ENCODE assay signal across 9 mouse cellular contexts in genomic region chr13:38503137-38503849, GRCm38 (mm10). TPM values are rescaled to one million over a fixed set of nuclear protein-coding genes. Genes with fewer than 3 reads are reported as not detected.
DNase-seq lines count a peak whose midpoint lies in the region; ATAC-seq lines count a peak whose summit lies in the region.
"Had no signal": no experiment of that assay in that cellular context is flagged by ENCODE, and none has a peak within 500 bp of the region (broad histone marks: within the 10 kb centered on the region; RNA-seq: fewer than 3 reads in every experiment).

No protein-coding gene starts in this region.

- DNase-seq in heart, postnatal 10 days = peak; percentile 35 to 51
- peak; percentile 85 to 89 for DNase-seq in B cell, adult 2 months
- peak; percentile 80 to 87 for DNase-seq in adrenal gland, postnatal 36 days
- DNase-seq in cerebellum, adult 18-20 months = no peak
- no peak for DNase-seq in right cerebral cortex, postnatal 14 days
- DNase-seq in left cerebral cortex, adult 8-10 months (ENCODE audit: low spot score in 2 of 2) = no peak

- intact Hi-C loops in heart, postnatal 10 days (cut with DNase I) = no loop called here

- H3K36me3 ChIP-seq in heart, embryonic 11.5 days (ENCODE audit: control insufficient read depth, insufficient read depth, low read length) = peaks cover 49% of the 10 kb centered on the region

- WGBS in heart, embryonic 11.5 days (ENCODE audit: insufficient replicate concordance) = 74% methylated on average over 14 of the region's 14 CpGs

- no peak for ATAC-seq in heart, embryonic 11.5 days (replicated peaks; ENCODE audit: insufficient number of reproducible peaks, low FRiP score, low TSS enrichment)
- ATAC-seq in megakaryocyte, adult 5-6 weeks (ENCODE audit: poor library complexity, severe bottlenecking) = peak; percentile 91

- H3K9me3 ChIP-seq in heart, embryonic 11.5 days (replicated peaks; ENCODE audit: control insufficient read depth, low read length) = no peaks in the 10 kb centered on the region
- H3K9me3 ChIP-seq: limb, embryonic 13.5 days had no signal

- H3K4me3 ChIP-seq in heart, embryonic 11.5 days (ENCODE audit: low read depth, low read length) = no peak overlapping the region
- H3K4me3 ChIP-seq: limb, embryonic 13.5 days had no signal

- no peak overlapping the region for H3K9ac ChIP-seq in heart, embryonic 11.5 days (ENCODE audit: low read depth, low read length)
- H3K9ac ChIP-seq: limb, embryonic 13.5 days had no signal

- H3K4me2 ChIP-seq in heart, embryonic 11.5 days = no peak overlapping the region
- H3K4me2 ChIP-seq: limb, embryonic 13.5 days had no signal

- no peak overlapping the region for H3K27ac ChIP-seq in heart, embryonic 11.5 days (ENCODE audit: low read depth, low read length)
- H3K27ac ChIP-seq: limb, embryonic 13.5 days had no signal

- no peaks in the 10 kb centered on the region for H3K27me3 ChIP-seq in heart, embryonic 11.5 days (ENCODE audit: control insufficient read depth, insufficient read depth, low read length)
- H3K27me3 ChIP-seq: limb, embryonic 13.5 days had no signal

- peaks cover 4% of the 10 kb centered on the region for H3K4me1 ChIP-seq in heart, embryonic 11.5 days (ENCODE audit: control insufficient read depth, insufficient read depth, low read length)
- H3K4me1 ChIP-seq: limb, embryonic 13.5 days had no signal

RNA-seq across cellular contexts. Expression of gene Txndc5, which starts 25.3 kb away (rescaled TPM):
- 10 to 100 TPM; 68.5 to 71.9 TPM for total RNA-seq in heart, postnatal 10 days (2021)
- polyA plus RNA-seq in heart, embryonic 11.5 days (2014; fragmentation: Nextera tagmentation; extraction: Ambion mirVana) = 205 and 250 TPM in 2 replicates
- total RNA-seq in adrenal gland, postnatal 36 days (2021) = 100 to 1,000 TPM; 134 to 198 TPM
- total RNA-seq in megakaryocyte, adult 5-6 weeks (2015) = 94.2 and 101 TPM in 2 replicates
- total RNA-seq in megakaryocyte, adult 5-6 weeks (2017) = 92.2 and 96.8 TPM in 2 replicates
- total RNA-seq in left cerebral cortex, adult 8-10 months (2022) = 10 to 100 TPM; 54.9 to 60.8 (median 58.6) TPM

Comparison
In these comparisons a context has a peak if more than half of its experiments do, and no peak if none do; other contexts are left out.
1. DNase-seq: peak in heart, postnatal 10 days (2 of 2), B cell, adult 2 months (2 of 2) and adrenal gland, postnatal 36 days (2 of 2); none in cerebellum, adult 18-20 months (0 of 2), right cerebral cortex, postnatal 14 days (single experiment) and left cerebral cortex, adult 8-10 months (0 of 2).